Mouse (Mus musculus) brain, adult 2 months (tissue): ENCODE results near the gene Zfp825.
"Not testable (repeated sequence)": the region's sequence is repeated elsewhere in the genome, so short reads cannot be mapped to it uniquely, and the experiment has no call there.

Experiments used
- DNase-seq: peaks from one replicate; pipeline ENCODE4 v3.0.0; 2011; ENCODE audit warnings: low read depth, low spot score

The Zfp825 gene

GRCm38 (mm10) chr13:74493911-74494679, at the start of gene Zfp825:
Gene Zfp825 (minus strand): TSS chr13:74493992.
- DNase-seq: peak; percentile 94

GRCm38 (mm10) chr13:74535418-74535817, 41.6 kb upstream of the Zfp825 start:
- DNase-seq: not testable (repeated sequence)

GRCm38 (mm10) chr13:74534864-74535263, 41.1 kb upstream of the Zfp825 start:
- peak; percentile 67 for DNase-seq

GRCm38 (mm10) chr13:74534096-74534495, 40.3 kb upstream of the Zfp825 start:
- DNase-seq: no peak

GRCm38 (mm10) chr13:74531251-74531650, 37.5 kb upstream of the Zfp825 start:
- DNase-seq: not testable (repeated sequence)

- not testable (repeated sequence) for DNase-seq
These were observed 35.6 kb upstream of the Zfp825 start for GRCm38 (mm10) chr13:74529372-74529715.

- DNase-seq: not testable (repeated sequence)
These were observed 35.0 kb upstream of the Zfp825 start for GRCm38 (mm10) chr13:74528519-74529371.

- DNase-seq: peak; percentile 69
These were observed 28.9 kb upstream of the Zfp825 start for GRCm38 (mm10) chr13:74522481-74523237.

- DNase-seq: not testable (repeated sequence)
These were observed 28.3 kb upstream of the Zfp825 start for GRCm38 (mm10) chr13:74522141-74522480.

GRCm38 (mm10) chr13:74507981-74508380, 14.2 kb upstream of the Zfp825 start:
- DNase-seq: not testable (repeated sequence)

- not testable (repeated sequence) for DNase-seq
These were observed 9.1 kb upstream of the Zfp825 start for GRCm38 (mm10) chr13:74502851-74503250.

- not testable (repeated sequence) for DNase-seq
These were observed 5.9 kb upstream of the Zfp825 start for GRCm38 (mm10) chr13:74499696-74500095.

GRCm38 (mm10) chr13:74484326-74484725, 9.5 kb downstream of the Zfp825 start:
- not testable (repeated sequence) for DNase-seq

- DNase-seq: not testable (repeated sequence)
These were observed 22.3 kb downstream of the Zfp825 start for GRCm38 (mm10) chr13:74471468-74471867.

- peak; percentile 97 for DNase-seq
These were observed 30.9 kb downstream of the Zfp825 start for GRCm38 (mm10) chr13:74462699-74463385.

- peak; percentile 0 for DNase-seq
These were observed 31.5 kb downstream of the Zfp825 start for GRCm38 (mm10) chr13:74462318-74462698.

- peak; percentile 2 for DNase-seq
These were observed 53.9 kb downstream of the Zfp825 start for GRCm38 (mm10) chr13:74439895-74440294.
